Mouse (Mus musculus) gastrocnemius, postnatal 14 days (tissue): ENCODE results near the gene A930018P22Rik. TPM values are rescaled to one million over a fixed set of nuclear protein-coding genes. Genes with fewer than 3 reads are reported as not detected.

Source experiments
- DNase-seq: peaks from one replicate; pipeline ENCODE4 v3.0.0; 2021; ENCODE audit warnings: mixed read lengths
- intact Hi-C: fragments of 180-260 bp; cut with DNase I; formaldehyde crosslinking; loops from one replicate; pipeline ENCODE4 v1.15.1; 2025; ENCODE audit warnings: low total_unique reads
- total RNA-seq, 2 experiments: library from RNA; stranded (reverse); gene quantifications; 2 replicates each; pipeline ENCODE4 v1.2.3; 2021

The A930018P22Rik gene
- total RNA-seq, 2 experiments from 2014 or later = 1.7 to 1.8 TPM

DNA sequence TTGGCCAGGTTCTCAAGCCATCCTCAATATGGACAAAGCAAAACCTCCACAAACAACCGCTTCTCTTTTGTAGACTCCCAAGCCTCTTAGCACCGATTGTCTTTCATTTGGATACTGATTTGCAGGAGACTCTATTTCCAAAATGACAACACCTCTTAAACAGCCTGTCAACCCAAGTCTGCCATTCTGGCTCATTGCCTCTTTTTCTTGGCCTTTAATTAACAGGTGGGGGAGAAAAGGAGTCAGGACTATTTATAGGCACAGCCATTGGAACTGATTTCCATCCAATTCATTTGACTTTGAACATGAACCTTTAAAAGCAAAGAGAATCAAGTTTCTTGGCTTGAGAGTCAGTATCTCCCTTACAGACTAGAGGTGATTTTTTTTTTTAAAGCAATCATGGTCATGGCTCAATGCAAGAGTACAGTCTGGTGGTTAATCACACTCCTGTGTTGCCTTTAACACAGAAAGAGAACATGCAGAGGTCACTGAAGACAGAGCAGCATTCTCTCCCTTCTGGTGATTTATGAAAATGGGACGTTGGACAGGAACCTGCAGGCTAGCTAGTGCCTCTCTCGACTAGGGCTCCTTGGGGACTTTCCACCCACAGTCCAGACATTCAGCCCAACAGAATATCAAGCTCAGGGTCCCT is 25.5 kb downstream of the A930018P22Rik start:
- intact Hi-C loops = no loop called here

DNA sequence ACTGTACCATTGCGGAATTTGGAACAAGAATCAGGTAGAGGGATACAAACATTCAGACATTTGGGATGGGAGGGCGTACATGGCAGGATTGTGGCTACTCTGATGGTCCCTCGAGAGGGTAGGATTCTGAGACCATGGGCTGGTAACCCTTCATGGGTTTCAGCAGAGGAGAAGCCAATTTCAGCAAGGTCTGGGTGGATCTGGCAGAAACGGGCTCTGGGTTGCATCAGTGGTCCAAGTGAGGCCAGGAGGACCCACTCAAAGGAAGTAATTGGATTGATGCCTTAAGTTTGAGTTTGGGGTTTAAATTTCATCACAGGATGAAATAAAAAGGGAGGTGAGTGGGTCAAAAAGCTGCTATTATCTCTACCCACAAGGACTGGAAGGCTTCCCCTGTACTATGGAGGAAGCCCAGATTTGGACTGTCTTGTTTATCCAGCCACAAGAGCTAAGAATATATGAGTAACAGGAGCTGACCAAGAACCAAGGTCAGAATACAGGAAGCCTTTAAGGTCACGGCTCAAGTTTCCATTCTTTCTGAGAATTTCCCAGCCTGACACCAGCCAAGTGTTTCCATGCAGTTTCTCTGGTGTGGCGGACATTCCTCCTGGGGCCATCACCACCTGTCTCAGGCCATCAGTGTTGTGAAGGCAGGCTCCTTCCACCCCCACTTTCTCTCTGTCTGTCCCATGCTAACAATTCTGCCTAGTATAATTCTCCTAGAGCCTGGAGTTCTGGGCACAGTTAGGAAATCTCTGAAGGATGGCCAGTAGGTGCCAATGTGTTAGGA is 28.2 kb downstream of the A930018P22Rik start:
- peak; percentile 41 for DNase-seq
- intact Hi-C loops = no loop called here

More for the DNA sequence above, 25.5 kb downstream of the A930018P22Rik start:
- DNase-seq = no peak

DNA sequence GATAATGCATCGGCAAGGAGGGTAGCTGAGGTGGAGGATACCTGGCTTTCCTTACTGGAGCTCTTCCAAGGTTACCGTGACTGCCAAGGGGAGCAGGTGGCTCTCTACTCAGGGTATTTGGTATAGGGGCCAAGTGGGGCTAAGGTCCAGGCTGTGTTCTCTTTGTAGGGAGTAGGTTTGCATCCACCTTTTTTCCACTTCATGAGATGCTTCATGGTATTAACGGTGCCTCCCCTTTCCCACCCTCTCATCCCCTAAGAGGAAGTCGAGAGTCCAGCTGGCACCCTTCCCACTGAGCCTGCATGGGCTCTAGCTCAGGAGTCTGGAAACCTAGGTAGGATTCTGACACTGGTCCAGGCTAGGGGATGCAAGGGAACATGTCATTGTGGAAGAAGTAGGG is 30.8 kb downstream of the A930018P22Rik start:
- intact Hi-C loops = no loop called here
- no peak for DNase-seq

DNA sequence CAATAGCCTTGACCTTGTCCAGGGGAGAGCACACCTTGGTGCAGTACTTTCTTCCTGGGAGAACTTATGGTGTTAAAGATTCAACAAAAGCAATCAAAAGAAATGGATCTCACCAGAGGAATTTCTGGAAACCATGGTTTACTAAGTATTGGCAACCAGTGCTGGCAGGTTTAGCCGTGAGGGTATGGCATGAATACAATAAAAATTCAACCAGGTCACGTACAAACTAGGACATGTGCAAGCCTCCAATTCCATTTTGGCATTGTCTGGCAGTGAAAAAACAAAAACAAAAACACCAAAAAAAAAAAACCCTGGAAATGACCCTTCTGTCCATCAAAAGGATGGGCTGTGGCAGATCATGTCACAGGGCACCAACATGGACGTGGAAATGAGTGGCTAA is 31.3 kb downstream of the A930018P22Rik start:
- DNase-seq = no peak
- intact Hi-C loops = no loop called here

DNA sequence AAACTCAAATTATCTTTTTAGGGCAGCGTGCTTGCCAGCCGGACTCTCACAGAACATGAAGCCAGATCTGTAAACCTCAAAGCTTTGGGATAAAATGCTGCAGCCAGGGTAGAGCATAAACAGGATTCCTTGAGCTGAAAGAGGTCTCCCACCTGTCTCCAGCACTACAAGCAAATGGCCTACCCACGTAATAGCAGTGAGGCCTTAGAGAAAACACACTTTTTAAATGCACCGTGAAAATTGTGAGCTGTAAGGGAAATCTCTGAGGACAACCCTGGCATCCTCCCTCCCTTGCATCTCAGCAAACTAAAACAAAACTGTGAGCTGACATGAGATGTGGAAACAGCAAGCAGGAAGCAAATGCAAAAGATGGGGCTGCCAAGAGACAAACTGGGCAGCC is 35.3 kb downstream of the A930018P22Rik start:
- no peak for DNase-seq
- intact Hi-C loops = no loop called here

DNA sequence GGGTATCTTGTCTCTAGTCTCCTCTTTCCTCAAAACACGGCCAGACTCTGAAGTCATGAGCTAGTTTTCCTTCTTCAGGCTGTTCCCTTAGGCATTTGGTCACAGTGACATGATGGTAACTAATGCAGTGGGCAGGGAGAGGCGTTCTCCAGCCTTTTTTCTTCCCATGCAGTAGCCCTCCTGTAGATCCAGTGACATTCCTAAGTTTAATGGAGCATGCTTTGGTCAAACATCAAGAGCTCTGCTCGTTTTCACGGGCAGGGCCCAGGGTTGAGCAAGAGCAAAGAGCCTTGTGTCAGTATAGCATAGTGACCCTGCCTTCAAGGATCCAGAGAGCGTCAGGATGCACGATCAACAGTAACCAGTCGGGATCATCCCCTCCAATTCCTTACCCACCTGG is 40.8 kb downstream of the A930018P22Rik start:
- DNase-seq = no peak
- intact Hi-C loops = no loop called here

DNA sequence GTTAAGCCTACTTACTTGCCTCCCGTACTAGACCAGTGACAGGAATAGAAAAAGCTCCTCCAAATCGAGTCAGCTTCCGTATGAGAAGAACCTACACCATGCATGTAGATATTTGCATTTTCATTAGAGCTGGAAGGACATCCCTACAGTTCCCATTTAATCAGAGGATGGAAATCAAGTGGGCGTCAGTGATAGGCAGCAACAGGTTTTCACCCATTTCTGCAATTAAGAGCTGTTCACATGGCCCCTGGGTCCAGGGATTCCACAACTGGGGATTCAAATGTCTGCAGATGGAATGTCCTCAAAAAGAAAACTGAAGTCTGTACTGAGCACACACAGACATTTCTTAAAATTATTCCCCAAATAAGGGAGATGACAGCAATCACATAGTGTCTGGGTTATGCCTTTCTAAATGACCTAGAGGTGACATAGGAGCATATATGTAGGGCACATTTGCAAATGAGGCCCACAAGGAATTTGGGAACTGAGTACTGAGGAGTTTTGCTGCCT is 41.5 kb downstream of the A930018P22Rik start:
- intact Hi-C loops = no loop called here
- DNase-seq = no peak

DNA sequence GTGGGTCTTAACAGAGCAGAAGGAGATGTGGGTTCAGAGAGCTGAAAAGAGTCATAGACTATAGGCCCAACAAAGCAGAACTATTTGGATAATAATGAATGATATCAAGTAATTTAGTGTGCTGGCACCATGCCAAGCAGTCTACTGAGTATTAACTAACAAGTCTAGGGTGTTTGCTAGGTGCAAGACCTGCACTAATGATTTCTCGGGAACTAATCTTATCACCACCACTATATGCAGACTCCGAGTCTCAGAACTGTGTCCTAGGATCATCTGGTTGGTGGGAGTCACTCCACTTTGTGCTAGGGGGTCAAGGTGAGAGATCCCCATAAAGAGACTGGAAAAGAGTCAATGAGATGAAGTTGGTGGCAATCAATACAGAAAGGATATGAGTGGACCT is 43.1 kb downstream of the A930018P22Rik start:
- intact Hi-C loops = no loop called here
- DNase-seq = no peak

DNA sequence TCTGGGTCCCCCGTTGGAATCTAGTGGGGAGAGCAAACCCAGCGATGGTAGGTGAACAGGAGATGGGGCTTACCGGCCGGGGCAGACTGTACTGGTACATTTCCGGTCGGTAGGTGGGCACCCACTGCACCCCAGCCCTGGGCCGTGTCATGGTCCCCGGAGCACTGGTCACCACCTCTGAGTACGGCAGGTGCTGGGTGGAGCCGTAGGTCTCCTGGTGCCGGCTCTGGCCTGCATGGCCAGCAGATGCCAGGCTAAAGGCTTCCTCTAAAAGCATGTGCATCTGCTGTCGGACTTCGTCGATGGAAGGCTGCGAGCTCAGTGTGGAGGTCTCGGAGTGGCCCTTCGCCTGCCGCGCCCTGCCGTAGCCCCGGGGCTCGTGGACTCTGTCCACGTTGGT is 45.2 kb downstream of the A930018P22Rik start:
- DNase-seq = no peak
- intact Hi-C loops = no loop called here

DNA sequence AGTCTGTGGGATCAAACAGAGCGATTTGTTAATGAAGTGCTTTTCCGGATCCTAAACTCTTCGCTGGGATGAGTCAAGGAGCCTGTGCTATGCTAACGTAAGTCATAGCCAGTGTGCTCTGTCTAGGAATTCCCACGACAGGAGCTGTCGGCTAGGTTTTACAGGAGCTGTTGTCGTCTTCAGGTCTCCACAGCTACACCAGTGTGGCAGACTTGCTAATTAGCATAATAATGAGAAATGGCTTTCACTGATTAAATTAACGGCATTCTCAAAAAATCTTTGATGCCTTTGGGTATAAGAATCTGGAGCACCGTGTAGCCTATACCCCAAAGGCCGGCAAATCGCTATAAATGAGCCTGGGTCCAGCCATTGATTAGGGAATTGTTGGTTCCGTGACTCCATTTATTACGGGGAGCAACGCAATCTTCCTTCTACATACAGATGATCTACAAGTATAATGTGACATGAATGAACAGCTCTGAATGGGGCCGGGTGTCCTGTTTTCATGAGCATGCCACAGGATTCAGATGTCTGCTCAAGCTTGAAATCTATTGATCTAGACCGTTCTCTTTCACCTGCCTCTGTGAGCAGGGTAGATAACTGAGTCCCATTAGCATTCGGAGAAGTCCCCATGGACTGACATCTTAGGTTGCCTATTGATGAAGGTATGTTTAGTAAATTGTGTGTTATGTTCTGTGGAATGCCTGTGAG is 45.8 kb downstream of the A930018P22Rik start:
- no peak for DNase-seq
- intact Hi-C loops = no loop called here

DNA sequence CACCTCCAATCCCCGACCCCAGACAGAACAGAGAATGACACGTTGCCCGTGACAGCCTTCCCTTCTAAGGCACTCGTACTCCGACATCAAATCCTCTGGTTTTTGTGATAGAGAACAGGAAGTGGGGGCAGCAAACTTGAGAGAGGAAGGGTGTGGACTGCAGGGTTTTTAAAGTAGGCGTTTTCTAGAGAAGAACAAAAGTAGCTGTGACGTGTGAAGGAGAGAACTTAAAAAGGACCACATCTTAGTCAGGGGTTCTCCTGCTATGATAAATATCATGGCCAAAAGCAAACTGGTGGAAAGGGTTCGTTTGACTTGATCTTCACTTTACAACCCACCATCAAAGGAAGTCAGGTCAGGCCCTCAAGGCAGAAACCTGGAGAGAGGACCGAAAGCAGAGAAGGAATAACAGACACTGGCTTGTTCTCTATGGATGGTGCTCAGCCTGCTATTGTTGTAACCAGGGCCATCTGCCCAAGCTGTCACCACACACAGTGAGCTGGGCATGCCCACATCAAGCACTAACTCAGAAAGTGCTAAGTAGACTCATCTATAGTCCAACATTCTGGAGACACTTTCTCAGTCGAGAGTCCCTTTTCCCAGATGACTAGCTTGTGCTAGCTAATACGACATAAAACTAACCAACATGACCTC is 50.3 kb downstream of the A930018P22Rik start:
- DNase-seq = no peak
- intact Hi-C loops = no loop called here

DNA sequence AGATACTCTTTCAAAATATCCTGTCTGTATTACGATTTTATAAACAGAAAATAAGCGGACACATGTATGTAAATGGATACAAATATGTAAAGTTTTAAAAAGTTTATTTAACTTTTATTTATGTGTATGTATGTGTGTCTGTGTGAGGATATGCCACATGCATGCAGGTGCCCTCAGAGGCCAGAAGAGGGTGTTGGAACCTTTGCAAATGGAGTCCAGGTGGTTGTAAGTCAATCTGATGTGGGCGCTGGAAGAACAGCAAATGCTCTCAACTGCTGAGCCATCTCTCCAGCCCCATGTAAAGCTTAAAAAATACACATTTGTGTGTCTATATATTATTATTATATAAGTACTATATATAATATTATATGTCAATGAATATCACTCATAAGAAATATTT is 50.9 kb downstream of the A930018P22Rik start:
- intact Hi-C loops = no loop called here
- no peak for DNase-seq

Other genes starting within 250 kb of the A930018P22Rik start
- gene Lmo2, start 164.8 kb upstream of the A930018P22Rik start, total RNA-seq = 1 to 10 TPM; 7.0 to 9.1 TPM
- gene Fbxo3, start 95.0 kb upstream of the A930018P22Rik start, total RNA-seq = 10 to 100 TPM; 43.0 to 47.5 TPM
- gene 4931422A03Rik, start 94.4 kb upstream of the A930018P22Rik start, total RNA-seq = not detected
- gene Gm10912, start 56.9 kb upstream of the A930018P22Rik start, total RNA-seq = under 1 TPM in 1 of 2 experiments, not detected in 1; 0.22 TPM
- not detected for gene Gm10799, start 54.2 kb upstream of the A930018P22Rik start, total RNA-seq
- gene Cd59b, start 52.9 kb upstream of the A930018P22Rik start, total RNA-seq = 1 to 10 TPM; 2.2 to 3.2 TPM
- gene Cd59a, start 27.0 kb upstream of the A930018P22Rik start, total RNA-seq = 10 to 100 TPM; 22.1 to 23.6 TPM